Mouse (Mus musculus) forebrain, embryonic 11.5 days (tissue): ENCODE measurements around the gene Kdelr1. TPM values are rescaled to one million over a fixed set of nuclear protein-coding genes. Genes with fewer than 3 reads are reported as not detected.

Experiments used
- ATAC-seq: fragments of 200-750 bp; cut with Nextera tagmentation; replicated peaks from 2 replicates; pipeline ENCODE4 v1.8.0; 2017; ENCODE audit warnings: moderate TSS enrichment; ENCODE audit not compliant: low FRiP score
- DNase-seq: peaks from one replicate; pipeline ENCODE4 v3.0.0-alpha.2; 2017; ENCODE audit warnings: low spot score
- H3K27ac ChIP-seq: fragments of 300-500 bp; sonication (generic); 2 replicates; pipeline ENCODE4 v1.5.1; 2014; ENCODE audit warnings: low read depth, low read length
- H3K27me3 ChIP-seq: fragments of 300-500 bp; sonication (generic); 2 replicates; pipeline ENCODE4 v1.6.1; 2014; ENCODE audit warnings: mild to moderate bottlenecking, low read length, mixed read lengths; ENCODE audit not compliant: control insufficient read depth, insufficient read depth
- H3K36me3 ChIP-seq: fragments of 300-500 bp; sonication (generic); 2 replicates; pipeline ENCODE4 v1.6.1; 2014; ENCODE audit warnings: mild to moderate bottlenecking, low read length, moderate library complexity, mixed read lengths; ENCODE audit not compliant: control insufficient read depth, insufficient read depth
- H3K4me1 ChIP-seq: fragments of 300-500 bp; sonication (generic); replicated peaks from 2 replicates; pipeline ENCODE4 v1.6.1; 2014; ENCODE audit warnings: low read length, mixed read lengths; ENCODE audit not compliant: control insufficient read depth, insufficient read depth
- H3K4me2 ChIP-seq: fragments of 300-500 bp; sonication (generic); 2 replicates; pipeline ENCODE4 v1.6.1; 2014; ENCODE audit warnings: low read depth, mild to moderate bottlenecking, low read length, moderate library complexity, mixed read lengths; ENCODE audit not compliant: severe bottlenecking
- H3K4me3 ChIP-seq: fragments of 300-500 bp; sonication (generic); 2 replicates; pipeline ENCODE4 v1.5.1; 2014; ENCODE audit warnings: low read depth, low read length
- H3K9ac ChIP-seq: fragments of 300-500 bp; sonication (generic); 2 replicates; pipeline ENCODE4 v1.6.1; 2014; ENCODE audit warnings: low read length
- H3K9me3 ChIP-seq: fragments of 300-500 bp; sonication (generic); 2 replicates; pipeline ENCODE4 v1.6.1; 2016; ENCODE audit warnings: low read length, mixed read lengths; ENCODE audit not compliant: control insufficient read depth
- WGBS: fragments of 180-500 bp; shearing (Covaris S2); extraction: QIAGEN DNeasy Blood & Tissue Kit; methylation state at CpG from one replicate; pipeline ENCODE4 v1.1.7; 2014; 5-methylcytosine and 5-hydroxymethylcytosine counted together
- polyA plus RNA-seq: library from polyadenylated mRNA; unstranded; fragments of >200 nt; fragmentation: Nextera tagmentation; extraction: Ambion mirVana; gene quantifications from 2 replicates; pipeline ENCODE4 v1.2.1, GENCODE M21; 2014

The Kdelr1 gene
- polyA plus RNA-seq, 1 experiment from 2014 or later: 69.4 TPM

- Histone ChIP-seq H3K9ac (peak overlapping the region; percentile 84), H3K9me3 (no peaks in the 10 kb centered on the region), H3K36me3 (no peaks in the 10 kb centered on the region), H3K4me3 (peak overlapping the region; percentile 60), H3K27me3 (peaks cover 42% of the 10 kb centered on the region), H3K4me1 (peaks cover 17% of the 10 kb centered on the region), H3K27ac (no peak overlapping the region), H3K4me2 (peak overlapping the region; percentile 87)
- DNase-seq (peak; percentile 97), ATAC-seq (peak; percentile 71)
- 1% methylated on average over 116 of the region's 117 CpGs for WGBS
These were observed 6.4 kb upstream of the Kdelr1 start for GRCm38 (mm10) chr7:45865925-45866910.

DNA sequence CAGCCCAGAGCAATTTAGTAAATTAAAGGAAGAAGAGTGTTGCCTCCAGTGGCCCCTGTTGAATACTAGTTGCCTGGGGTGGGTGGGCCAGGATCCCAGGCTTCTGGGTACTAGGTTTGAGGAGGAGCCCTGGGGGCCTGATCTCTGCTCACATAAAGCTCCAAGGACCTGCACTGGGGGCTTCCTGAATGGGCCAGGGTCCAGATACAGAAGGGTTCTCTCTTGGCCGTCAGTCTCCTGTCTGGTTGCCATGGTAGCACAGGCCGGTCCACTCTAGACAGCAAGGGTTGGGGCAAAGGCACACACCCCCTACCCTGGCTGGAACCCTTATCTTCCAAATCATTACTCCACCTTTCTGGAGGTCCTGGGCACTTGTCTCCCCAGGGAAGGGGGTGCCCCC, 4.7 kb upstream of the Kdelr1 start:
- no peak overlapping the region for H3K4me3 ChIP-seq
- peaks cover 17% of the 10 kb centered on the region for H3K4me1 ChIP-seq
- no peak for DNase-seq
- H3K9ac ChIP-seq: no peak overlapping the region
- 13% methylated on average over 2 of the region's 2 CpGs for WGBS
- peaks cover 48% of the 10 kb centered on the region for H3K27me3 ChIP-seq
- H3K4me2 ChIP-seq: no peak overlapping the region
- no peak for ATAC-seq
- H3K36me3 ChIP-seq: no peaks in the 10 kb centered on the region
- H3K9me3 ChIP-seq: no peaks in the 10 kb centered on the region
- no peak overlapping the region for H3K27ac ChIP-seq

GRCm38 (mm10) chr7:45869107-45869670, 3.4 kb upstream of the Kdelr1 start:
- H3K4me3 ChIP-seq: no peak overlapping the region
- peak overlapping the region; percentile 10; the same call in 1 of the 2 replicates for H3K9ac ChIP-seq
- peaks cover 23% of the 10 kb centered on the region for H3K4me1 ChIP-seq
- 19% methylated on average over 8 of the region's 8 CpGs for WGBS
- no peaks in the 10 kb centered on the region for H3K9me3 ChIP-seq
- H3K36me3 ChIP-seq: no peaks in the 10 kb centered on the region
- no peak for ATAC-seq
- H3K4me2 ChIP-seq: no peak overlapping the region
- no peak overlapping the region for H3K27ac ChIP-seq
- DNase-seq: no peak
- H3K27me3 ChIP-seq: peaks cover 48% of the 10 kb centered on the region

- Histone ChIP-seq H3K4me3 (no peak overlapping the region), H3K27ac (no peak overlapping the region), H3K27me3 (peaks cover 48% of the 10 kb centered on the region), H3K9ac (peak overlapping the region; percentile 10; the same call in 1 of the 2 replicates), H3K4me2 (no peak overlapping the region; the same call in 1 of the 2 replicates), H3K36me3 (no peaks in the 10 kb centered on the region), H3K4me1 (peaks cover 23% of the 10 kb centered on the region), H3K9me3 (no peaks in the 10 kb centered on the region)
- no peak for DNase-seq
- ATAC-seq: no peak
- 3% methylated on average over 13 of the region's 14 CpGs for WGBS
These were observed 2.8 kb upstream of the Kdelr1 start for GRCm38 (mm10) chr7:45869787-45870186.

DNA sequence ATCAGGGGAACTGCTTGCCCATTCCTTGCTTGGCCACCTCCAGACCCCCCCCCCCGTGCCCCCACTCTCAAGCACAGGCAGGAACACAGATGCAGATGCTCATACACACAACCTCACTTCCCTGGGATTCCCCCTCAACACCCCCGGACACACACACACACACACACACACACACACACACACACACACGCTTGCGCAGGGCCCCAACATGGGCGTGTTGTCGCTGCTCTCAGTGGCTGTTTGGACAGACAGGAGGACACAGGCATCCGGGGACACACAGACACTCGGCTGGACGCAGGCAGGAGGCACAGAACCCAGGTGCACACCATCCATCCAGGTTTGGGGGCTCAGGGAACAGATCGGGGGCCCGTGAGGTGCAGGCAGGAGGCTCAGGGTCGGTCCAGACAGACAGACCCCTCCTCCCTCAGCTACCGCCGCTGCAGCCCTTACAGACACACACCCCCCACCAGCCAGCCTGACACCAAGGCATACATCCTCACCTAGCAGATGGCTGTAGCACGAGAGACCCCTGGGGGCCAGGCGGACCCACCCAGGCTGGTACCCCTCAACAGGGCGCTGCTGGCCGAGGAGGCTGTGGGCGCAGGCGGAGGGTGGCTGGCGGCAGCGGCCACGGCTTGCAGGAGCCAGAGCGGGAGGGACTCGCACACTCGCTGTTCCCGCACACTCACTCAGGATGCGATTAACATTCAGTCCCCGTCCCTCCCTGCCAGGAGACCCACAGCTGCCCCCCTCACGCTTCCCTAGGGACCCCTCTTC, 2.1 kb upstream of the Kdelr1 start:
- peak overlapping the region; percentile 25 for H3K4me3 ChIP-seq
- DNase-seq: no peak
- ATAC-seq: no peak
- H3K36me3 ChIP-seq: no peaks in the 10 kb centered on the region
- WGBS: 2% methylated on average over 28 of the region's 30 CpGs
- H3K4me1 ChIP-seq: peaks cover 23% of the 10 kb centered on the region
- no peaks in the 10 kb centered on the region for H3K9me3 ChIP-seq
- peak overlapping the region; percentile 51 for H3K9ac ChIP-seq
- H3K27ac ChIP-seq: no peak overlapping the region
- H3K27me3 ChIP-seq: peaks cover 48% of the 10 kb centered on the region
- H3K4me2 ChIP-seq: peak overlapping the region; percentile 49

GRCm38 (mm10) chr7:45873061-45873947, 732 bp downstream of the Kdelr1 start:
- peak overlapping the region; percentile 91 for H3K9ac ChIP-seq
- peak overlapping the region; percentile 48 for H3K27ac ChIP-seq
- WGBS: 3% methylated on average over 28 of the region's 28 CpGs
- H3K4me1 ChIP-seq: peaks cover 15% of the 10 kb centered on the region
- H3K27me3 ChIP-seq: peaks cover 32% of the 10 kb centered on the region
- H3K9me3 ChIP-seq: no peaks in the 10 kb centered on the region
- peak overlapping the region; percentile 81 for H3K4me3 ChIP-seq
- peak overlapping the region; percentile 98 for H3K4me2 ChIP-seq
- H3K36me3 ChIP-seq: no peaks in the 10 kb centered on the region; the same call in 1 of the 2 replicates
- peak; percentile 75 for DNase-seq
- ATAC-seq: peak; percentile 37

DNA sequence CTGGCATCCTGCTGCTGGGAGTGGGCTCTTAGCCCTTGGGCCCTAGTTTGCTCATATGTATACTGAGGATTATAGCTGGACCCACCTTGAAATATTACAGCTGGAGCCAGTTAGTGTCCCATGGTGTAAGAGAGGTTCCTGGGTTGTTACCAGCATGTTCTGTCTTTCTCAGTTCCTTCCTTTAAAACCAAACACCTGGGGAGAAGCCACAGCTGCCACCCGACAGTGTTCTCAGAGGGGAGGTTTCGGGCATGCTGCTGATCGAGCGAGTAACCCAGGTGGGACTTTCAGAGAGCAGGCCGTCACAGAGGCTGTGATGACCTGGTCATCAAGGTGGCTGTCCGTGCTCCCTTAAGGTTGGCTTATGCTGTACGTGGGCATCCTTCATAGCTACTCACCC, 4.3 kb downstream of the Kdelr1 start:
- no peak for DNase-seq
- ATAC-seq: no peak
- Histone ChIP-seq H3K36me3 (peaks cover 8% of the 10 kb centered on the region; the same call in 1 of the 2 replicates), H3K4me3 (no peak overlapping the region), H3K9me3 (no peaks in the 10 kb centered on the region), H3K4me1 (peaks cover 6% of the 10 kb centered on the region), H3K27ac (no peak overlapping the region), H3K4me2 (no peak overlapping the region), H3K9ac (no peak overlapping the region), H3K27me3 (peaks cover 3% of the 10 kb centered on the region; the same call in 1 of the 2 replicates)
- 94% methylated on average over 7 of the region's 7 CpGs for WGBS
